Mouse (Mus musculus): ENCODE results near the gene Gm17268. TPM values are rescaled to one million over a fixed set of nuclear protein-coding genes. Genes with fewer than 3 reads are reported as not detected.

Gm17268 gene
- polyA plus RNA-seq (2012; rRNA removed): not detected in 2 replicates

- DNase-seq (ENCODE audit: extremely low spot score in 1 of 2, low spot score in 1 of 2): no peak
Measured at GRCm38 (mm10) chr11:82038535-82038934, at the start of gene Gm17268. Gene Gm17268 (minus strand): TSS chr11:82038562.

DNA sequence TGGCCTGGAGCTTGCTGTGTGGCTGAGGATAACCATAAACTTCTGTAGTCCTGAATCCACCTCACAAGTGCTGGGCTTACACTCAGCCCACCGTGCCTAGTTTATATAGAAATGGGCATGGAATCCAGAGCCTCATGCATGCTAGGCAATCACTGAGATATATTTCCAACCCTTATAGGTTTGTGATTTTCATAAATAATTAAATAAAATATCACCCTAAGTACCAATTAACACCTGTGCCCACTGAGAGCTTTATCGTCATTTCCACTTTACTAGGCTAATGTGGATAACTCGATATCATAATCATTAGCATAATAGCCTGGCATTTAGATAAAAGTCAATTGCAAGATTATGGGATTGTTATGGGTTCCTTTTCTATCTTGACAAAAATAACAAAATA lies 46.0 kb upstream of the Gm17268 start:
- no peak for DNase-seq (ENCODE audit: extremely low spot score in 1 of 2, low spot score in 1 of 2)

- DNase-seq (ENCODE audit: extremely low spot score in 1 of 2, low spot score in 1 of 2): no peak
Measured at GRCm38 (mm10) chr11:82080865-82081264, 42.5 kb upstream of the Gm17268 start.

- no peak for DNase-seq (ENCODE audit: extremely low spot score in 1 of 2, low spot score in 1 of 2)
Measured at GRCm38 (mm10) chr11:82078136-82078730, 39.9 kb upstream of the Gm17268 start.

DNA sequence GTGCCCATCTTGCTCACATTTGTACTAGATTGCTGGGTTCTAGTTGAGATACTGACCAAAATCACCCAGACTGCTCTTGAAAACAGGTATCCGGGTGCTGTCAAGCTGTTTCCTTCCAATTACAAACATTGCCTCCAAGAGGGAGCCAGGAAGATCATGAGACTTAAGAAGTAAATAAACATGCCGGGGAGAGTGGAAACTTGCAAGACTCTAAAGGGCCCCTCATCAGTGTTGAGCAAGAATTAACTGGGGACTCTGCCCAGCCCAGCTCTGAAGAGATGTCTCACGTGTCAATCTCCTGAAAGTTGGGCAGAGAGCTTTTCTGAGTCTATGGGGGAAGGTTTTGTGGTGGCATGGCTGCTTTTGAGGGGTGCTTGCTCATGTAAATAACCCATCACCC lies 38.7 kb upstream of the Gm17268 start:
- DNase-seq (ENCODE audit: extremely low spot score in 1 of 2, low spot score in 1 of 2): no peak

GRCm38 (mm10) chr11:82073686-82074085 lies 35.3 kb upstream of the Gm17268 start:
- DNase-seq (ENCODE audit: extremely low spot score in 1 of 2, low spot score in 1 of 2): no peak

- no peak for DNase-seq (ENCODE audit: extremely low spot score in 1 of 2, low spot score in 1 of 2)
Measured at GRCm38 (mm10) chr11:82072984-82073383, 34.6 kb upstream of the Gm17268 start.

DNA sequence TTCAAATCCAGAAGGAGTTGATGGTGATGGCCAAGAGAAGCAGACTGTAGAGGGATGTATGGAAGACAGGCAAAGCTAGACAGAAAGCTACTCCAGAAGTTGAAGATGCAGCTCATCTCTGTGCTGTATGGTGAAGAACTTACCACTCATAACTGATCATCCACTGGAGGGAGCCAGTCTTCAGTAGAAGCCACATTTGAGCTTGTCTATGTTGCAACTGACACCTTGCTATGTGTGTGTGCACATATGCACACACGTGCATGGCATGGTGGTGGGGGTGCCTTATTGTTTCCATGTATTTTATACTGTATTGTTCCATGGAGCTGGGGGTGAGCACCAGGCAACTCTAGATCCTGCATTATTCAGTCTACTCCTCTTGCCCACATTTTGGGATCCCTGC lies 34.0 kb upstream of the Gm17268 start:
- DNase-seq (ENCODE audit: extremely low spot score in 1 of 2, low spot score in 1 of 2): peak in 1 of 2 experiments; percentile 7

- DNase-seq (ENCODE audit: extremely low spot score in 1 of 2, low spot score in 1 of 2): no peak
Measured at GRCm38 (mm10) chr11:82071076-82071475, 32.7 kb upstream of the Gm17268 start.

- DNase-seq (ENCODE audit: extremely low spot score in 1 of 2, low spot score in 1 of 2): no peak
Measured at GRCm38 (mm10) chr11:82066953-82067571, 28.7 kb upstream of the Gm17268 start.

GRCm38 (mm10) chr11:82063454-82063853 lies 25.1 kb upstream of the Gm17268 start:
- no peak for DNase-seq (ENCODE audit: extremely low spot score in 1 of 2, low spot score in 1 of 2)

DNA sequence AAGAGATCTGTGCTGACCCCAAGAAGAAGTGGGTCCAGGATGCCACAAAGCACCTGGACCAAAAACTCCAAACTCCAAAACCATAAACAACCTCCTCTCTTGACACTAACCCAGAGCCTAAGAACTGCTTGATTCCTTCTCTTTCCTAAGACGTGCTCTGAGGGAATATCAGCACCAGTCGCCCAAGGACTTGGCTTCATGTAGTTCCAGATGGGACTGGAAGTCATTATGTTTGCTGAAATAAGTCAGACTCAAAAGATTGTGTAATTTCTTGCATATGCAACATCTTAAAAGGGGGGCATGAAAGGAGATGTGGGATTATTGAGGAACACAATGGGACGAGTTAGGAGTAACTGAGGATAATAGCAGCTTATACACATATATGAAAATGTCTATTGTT lies 23.9 kb upstream of the Gm17268 start:
- DNase-seq (ENCODE audit: extremely low spot score in 1 of 2, low spot score in 1 of 2): no peak

- peak; percentile 8 to 34 for DNase-seq (ENCODE audit: extremely low spot score in 1 of 2, low spot score in 1 of 2)
Measured at GRCm38 (mm10) chr11:82057646-82058045, 19.3 kb upstream of the Gm17268 start, which contains the start of gene Ccl11. Gene Ccl11 (plus strand): TSS chr11:82057823.

DNA sequence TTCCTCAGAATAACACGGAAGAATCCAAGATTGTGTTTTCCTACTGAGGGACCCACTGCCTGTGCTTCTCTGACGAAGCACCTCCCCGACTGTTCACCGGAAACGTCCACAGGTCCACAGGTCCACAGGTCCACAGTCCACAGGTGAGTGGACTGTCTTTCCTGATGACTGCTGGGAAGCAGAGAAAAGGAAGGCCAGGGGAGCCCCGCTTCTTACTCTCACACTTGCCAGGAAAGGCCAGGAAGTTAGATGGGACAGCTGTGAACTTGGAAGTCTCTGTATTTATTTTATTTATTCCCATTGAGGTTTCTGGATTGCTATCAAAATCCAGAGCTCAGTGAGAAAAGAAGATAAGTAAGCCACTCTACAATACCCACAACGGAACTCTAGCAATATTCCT lies 15.5 kb upstream of the Gm17268 start:
- no peak for DNase-seq (ENCODE audit: extremely low spot score in 1 of 2, low spot score in 1 of 2)

GRCm38 (mm10) chr11:82047746-82048415 lies 9.5 kb upstream of the Gm17268 start:
- DNase-seq (ENCODE audit: extremely low spot score in 1 of 2, low spot score in 1 of 2): peak in 1 of 2 experiments; percentile 50

GRCm38 (mm10) chr11:82045471-82045870 lies 7.1 kb upstream of the Gm17268 start, which contains the start of gene Ccl7:
Gene Ccl7 (plus strand): TSS chr11:82045712.
- DNase-seq (ENCODE audit: extremely low spot score in 1 of 2, low spot score in 1 of 2): no peak

DNA sequence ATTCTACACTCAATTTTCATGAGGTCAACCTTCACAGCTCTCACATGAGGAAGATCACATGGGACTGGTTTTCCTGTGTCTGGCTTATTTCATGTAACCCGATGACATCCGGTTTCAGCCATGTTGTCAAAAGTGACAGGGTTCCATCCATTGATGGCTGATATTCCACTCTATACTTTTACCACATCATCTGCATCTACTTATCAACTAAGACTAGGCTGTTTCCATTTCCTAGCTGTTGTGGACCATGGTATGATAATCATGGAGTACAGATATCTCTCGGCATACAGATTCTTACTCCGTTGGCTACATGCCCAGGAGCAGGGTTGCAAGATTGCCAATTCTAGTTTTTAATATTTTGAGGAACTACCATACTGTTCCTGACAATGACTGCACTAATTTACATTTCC lies 3.3 kb upstream of the Gm17268 start:
- DNase-seq (ENCODE audit: extremely low spot score in 1 of 2, low spot score in 1 of 2): no peak

DNA sequence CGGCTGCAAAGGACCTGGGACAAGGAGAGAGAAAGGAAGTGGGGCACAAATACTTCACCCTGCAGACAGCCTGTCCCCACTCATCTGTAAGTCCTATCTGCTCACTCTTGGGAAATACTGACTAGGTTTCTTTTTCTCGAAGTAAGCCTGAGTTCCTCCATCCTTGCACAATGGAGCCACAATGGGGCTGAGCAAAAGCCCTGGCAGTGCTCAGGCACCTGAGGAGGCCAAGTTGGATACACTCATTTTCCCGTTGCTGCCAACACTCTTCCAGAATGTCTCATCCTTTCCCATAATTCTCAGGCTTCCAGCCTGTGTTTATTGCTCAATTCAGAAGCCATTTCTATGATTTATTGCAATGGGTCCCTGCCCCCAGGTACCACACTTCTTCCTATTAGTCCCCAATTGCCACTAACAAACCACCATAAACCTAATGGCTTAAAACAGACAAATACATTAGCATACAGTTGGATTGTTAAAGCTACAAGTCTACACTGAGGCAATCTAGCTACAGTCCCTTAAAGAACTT lies 834 bp upstream of the Gm17268 start:
- no peak for DNase-seq (ENCODE audit: extremely low spot score in 1 of 2, low spot score in 1 of 2)

DNA sequence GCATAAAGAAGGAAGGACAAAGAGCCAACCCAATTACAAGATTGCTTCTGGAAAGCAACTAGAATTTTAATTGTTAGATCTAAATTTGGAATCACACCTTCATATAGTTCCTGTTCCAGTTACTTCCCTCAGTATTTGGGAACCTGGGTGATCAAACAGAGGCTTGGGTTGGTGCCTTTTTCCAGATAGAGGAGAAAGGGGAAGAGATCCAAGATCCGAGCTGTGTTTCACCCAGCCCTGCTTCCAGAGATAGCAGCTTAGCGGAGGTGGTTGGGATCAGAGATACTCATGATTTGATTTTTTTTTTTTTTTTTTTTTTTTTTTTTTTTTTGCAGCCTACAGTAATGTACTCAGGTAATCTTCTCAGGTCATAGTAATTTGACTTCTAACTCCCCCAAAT lies 2.5 kb downstream of the Gm17268 start:
- no peak for DNase-seq (ENCODE audit: extremely low spot score in 1 of 2, low spot score in 1 of 2)

DNA sequence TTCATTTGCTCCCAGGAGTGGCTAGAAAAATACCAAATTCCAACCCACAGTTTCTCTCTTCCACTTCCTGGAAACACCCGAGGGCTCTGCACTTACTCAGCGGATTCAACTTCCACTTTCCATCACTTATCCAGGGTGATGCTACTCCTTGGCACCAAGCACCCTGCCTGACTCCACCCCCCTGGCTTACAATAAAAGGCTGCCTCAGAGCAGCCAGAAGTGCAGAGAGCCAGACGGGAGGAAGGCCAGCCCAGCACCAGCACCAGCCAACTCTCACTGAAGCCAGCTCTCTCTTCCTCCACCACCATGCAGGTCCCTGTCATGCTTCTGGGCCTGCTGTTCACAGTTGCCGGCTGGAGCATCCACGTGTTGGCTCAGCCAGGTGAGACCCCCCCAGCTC lies 3.0 kb downstream of the Gm17268 start, which contains the start of gene Ccl2:
TSS of gene Ccl2 (plus strand) at position 216 of the 400 bp plus-strand sequence.
- peak; percentile 29 to 58 for DNase-seq (ENCODE audit: extremely low spot score in 1 of 2, low spot score in 1 of 2)

GRCm38 (mm10) chr11:82034446-82034845 lies 3.9 kb downstream of the Gm17268 start:
- DNase-seq (ENCODE audit: extremely low spot score in 1 of 2, low spot score in 1 of 2): no peak

Measured in frontal cortex, adult 2 months (tissue).